Mouse (Mus musculus) CH12.LX (cell line): ENCODE measurements at regions not wholly inside any gene's neighbourhood (a gene's known extent, or its start where the extent isn't known, plus 50 kb on each side); places are given as distances from the start of the nearest gene placed in this dataset.

Experiments used
- DNase-seq: peaks from one replicate; pipeline ENCODE4 v3.0.0-alpha.2; 2013; ENCODE audit errors: extremely low read depth
- H3K27ac ChIP-seq: 2 replicates; pipeline ENCODE4 v1.5.1; 2012; ENCODE audit warnings: low read depth, mild to moderate bottlenecking, control low read depth, moderate library complexity; ENCODE audit not compliant: insufficient read depth
- H3K27me3 ChIP-seq: replicated peaks from 2 replicates; pipeline ENCODE3; 2012; ENCODE audit warnings: inconsistent platforms
- H3K36me3 ChIP-seq, 2 experiments: replicated peaks in 1 of 2; 2 replicates each; pipeline versions ENCODE3 to v1.6.1; 2012; ENCODE audit warnings: inconsistent platforms in 1 of 2, low read length in 1 of 2, mild to moderate bottlenecking in 1 of 2, mixed read lengths in 1 of 2, moderate library complexity in 1 of 2; ENCODE audit not compliant: control insufficient read depth in 1 of 2, insufficient read depth in 1 of 2
- H3K4me1 ChIP-seq, 2 experiments: 2 replicates each; pipeline ENCODE4 v1.6.1; 2012; ENCODE audit warnings: inconsistent platforms in 1 of 2, moderate library complexity in 1 of 2; ENCODE audit not compliant: insufficient read depth in 2 of 2, control insufficient read depth in 1 of 2
- H3K4me2 ChIP-seq: 2 replicates; pipeline ENCODE4 v1.6.1; 2012; ENCODE audit warnings: low read depth, mild to moderate bottlenecking, control low read depth; ENCODE audit not compliant: poor library complexity, insufficient read depth, severe bottlenecking
- H3K4me3 ChIP-seq, 3 experiments: fragments of 150-350 bp in 1 of 3; sonication (generic) in 1 of 3; replicated peaks in 1 of 3; 2 replicates each; pipeline versions ENCODE3 to v1.5.1; 2011 to 2012; ENCODE audit warnings: low read depth in 2 of 3, low read length in 2 of 3, mild to moderate bottlenecking in 2 of 3, moderate library complexity in 2 of 3, control low read depth in 1 of 3, improper control_type of control experiment in 1 of 3, inconsistent platforms in 1 of 3, mixed read lengths in 1 of 3; ENCODE audit not compliant: poor library complexity in 1 of 3
- H3K79me2 ChIP-seq: replicated peaks from 2 replicates; pipeline ENCODE4 v1.6.1; 2012; ENCODE audit warnings: mild to moderate bottlenecking, moderate library complexity; ENCODE audit not compliant: control insufficient read depth, poor library complexity, insufficient read depth, severe bottlenecking; ENCODE audit errors: extremely low read depth
- H3K9ac ChIP-seq: 2 replicates; pipeline ENCODE4 v1.6.1; 2012; ENCODE audit warnings: low read depth, mild to moderate bottlenecking, control low read depth, moderate library complexity; ENCODE audit not compliant: insufficient read depth
- H3K9me3 ChIP-seq: replicated peaks from 2 replicates; pipeline ENCODE3; 2012; ENCODE audit warnings: low read length, inconsistent platforms, mixed read lengths
- CHD1 ChIP-seq: IDR thresholded peaks from 2 replicates; pipeline ENCODE4 v1.6.1; 2012; ENCODE audit warnings: low read depth, low read length, improper control_type of control experiment, inconsistent platforms
- CTCF ChIP-seq, 2 experiments: IDR thresholded peaks in 1 of 2; conservative IDR thresholded peaks in 1 of 2; 2 replicates each; pipeline ENCODE4 v1.5.1; 2011 to 2012; ENCODE audit warnings: low read depth in 2 of 2, low read length in 2 of 2, improper control_type of control experiment in 1 of 2, inconsistent platforms in 1 of 2, mild to moderate bottlenecking in 1 of 2, moderate library complexity in 1 of 2
- E2F4 ChIP-seq: IDR thresholded peaks from 2 replicates; pipeline ENCODE4 v1.6.1; 2011; ENCODE audit warnings: low read depth, low read length, improper control_type of control experiment; ENCODE audit not compliant: insufficient replicate concordance
- ELF1 ChIP-seq: IDR thresholded peaks from 2 replicates; pipeline ENCODE4 v1.6.1; 2014; ENCODE audit warnings: low read depth, mild to moderate bottlenecking, inconsistent platforms, low read length, improper control_type of control experiment
- EP300 ChIP-seq: IDR thresholded peaks from 2 replicates; pipeline ENCODE4 v1.6.1; 2011; ENCODE audit warnings: low read length, improper control_type of control experiment
- ETS1 ChIP-seq: conservative IDR thresholded peaks from 2 replicates; pipeline ENCODE4 v1.6.1; 2012; ENCODE audit warnings: low read depth, mild to moderate bottlenecking, inconsistent platforms, low read length, improper control_type of control experiment, moderate library complexity
- JUN ChIP-seq: IDR thresholded peaks from 2 replicates; pipeline ENCODE4 v1.6.1; 2011; ENCODE audit warnings: low read depth, mild to moderate bottlenecking, low read length, improper control_type of control experiment, moderate library complexity; ENCODE audit not compliant: insufficient read depth
- JUND ChIP-seq: conservative IDR thresholded peaks from 2 replicates; pipeline ENCODE4 v1.6.1; 2011; ENCODE audit warnings: low read depth, low read length, improper control_type of control experiment
- KAT2A ChIP-seq: IDR thresholded peaks from 2 replicates; pipeline ENCODE4 v1.6.1; 2012; ENCODE audit warnings: low read length, improper control_type of control experiment, inconsistent platforms; ENCODE audit not compliant: insufficient replicate concordance
- MAFK ChIP-seq: IDR thresholded peaks from 2 replicates; pipeline ENCODE4 v1.6.1; 2011; ENCODE audit warnings: low read length, improper control_type of control experiment; ENCODE audit not compliant: insufficient replicate concordance
- MAZ ChIP-seq: IDR thresholded peaks from 2 replicates; pipeline ENCODE4 v1.6.1; 2012; ENCODE audit warnings: low read depth, mild to moderate bottlenecking, inconsistent platforms, low read length, improper control_type of control experiment, moderate library complexity
- MEF2A ChIP-seq: IDR thresholded peaks from 2 replicates; pipeline ENCODE4 v1.6.1; 2014; ENCODE audit warnings: low read depth, mild to moderate bottlenecking, inconsistent platforms, low read length, improper control_type of control experiment, borderline replicate concordance
- NELFE ChIP-seq: IDR thresholded peaks from 2 replicates; pipeline ENCODE4 v1.6.1; 2011; ENCODE audit warnings: low read depth, low read length, improper control_type of control experiment
- PAX5 ChIP-seq: IDR thresholded peaks from 2 replicates; pipeline ENCODE4 v1.6.1; 2012; ENCODE audit warnings: low read length, inconsistent platforms, mixed read lengths
- RAD21 ChIP-seq: IDR thresholded peaks from 2 replicates; pipeline ENCODE4 v1.6.1; 2011; ENCODE audit warnings: low read depth, mild to moderate bottlenecking, low read length, improper control_type of control experiment, moderate library complexity
- RCOR1 ChIP-seq: conservative IDR thresholded peaks from 2 replicates; pipeline ENCODE4 v1.6.1; 2012; ENCODE audit warnings: low read depth, mild to moderate bottlenecking, inconsistent platforms, low read length, improper control_type of control experiment
- SIN3A ChIP-seq: IDR thresholded peaks from 2 replicates; pipeline ENCODE4 v1.6.1; 2012; ENCODE audit warnings: low read length, improper control_type of control experiment, inconsistent platforms
- SMC3 ChIP-seq: IDR thresholded peaks from 2 replicates; pipeline ENCODE4 v1.6.1; 2011; ENCODE audit warnings: low read depth, low read length, improper control_type of control experiment
- TCF12 ChIP-seq: IDR thresholded peaks from 2 replicates; pipeline ENCODE4 v1.6.1; 2014; ENCODE audit warnings: low read depth, mild to moderate bottlenecking, inconsistent platforms, low read length, improper control_type of control experiment
- UBTF ChIP-seq: IDR thresholded peaks from 2 replicates; pipeline ENCODE4 v1.6.1; 2012; ENCODE audit warnings: low read depth, mild to moderate bottlenecking, inconsistent platforms, low read length, improper control_type of control experiment, moderate library complexity
- USF2 ChIP-seq: conservative IDR thresholded peaks from 2 replicates; pipeline ENCODE4 v1.6.1; 2011; ENCODE audit warnings: low read depth, low read length, improper control_type of control experiment
- ZMIZ1 ChIP-seq: IDR thresholded peaks from 2 replicates; pipeline ENCODE4 v1.6.1; 2012; ENCODE audit warnings: low read depth, mild to moderate bottlenecking, inconsistent platforms, low read length, improper control_type of control experiment
- ZNF384 ChIP-seq: IDR thresholded peaks from 2 replicates; pipeline ENCODE4 v1.6.1; 2012; ENCODE audit warnings: low read depth, low read length, improper control_type of control experiment, inconsistent platforms
- dilution Hi-C: fragments of 300-500 bp; cut with MboI; formaldehyde crosslinking; loops from 2 replicates; pipeline ENCODE4 v1.14.3; 2020; ENCODE audit warnings: low sequenced_read_pairs; ENCODE audit not compliant: extremely low pct_unique_long_range_greater_than_20kb, extremely low pct_ligation_motif_present
- in situ Hi-C: fragments of 300-500 bp; cut with MboI; formaldehyde crosslinking; loops from 3 replicates; pipeline ENCODE4 v1.14.3; 2019; ENCODE audit warnings: low sequenced_read_pairs, low pct_ligation_motif_present, low pct_unique_long_range_greater_than_20kb, mixed read lengths

DNA sequence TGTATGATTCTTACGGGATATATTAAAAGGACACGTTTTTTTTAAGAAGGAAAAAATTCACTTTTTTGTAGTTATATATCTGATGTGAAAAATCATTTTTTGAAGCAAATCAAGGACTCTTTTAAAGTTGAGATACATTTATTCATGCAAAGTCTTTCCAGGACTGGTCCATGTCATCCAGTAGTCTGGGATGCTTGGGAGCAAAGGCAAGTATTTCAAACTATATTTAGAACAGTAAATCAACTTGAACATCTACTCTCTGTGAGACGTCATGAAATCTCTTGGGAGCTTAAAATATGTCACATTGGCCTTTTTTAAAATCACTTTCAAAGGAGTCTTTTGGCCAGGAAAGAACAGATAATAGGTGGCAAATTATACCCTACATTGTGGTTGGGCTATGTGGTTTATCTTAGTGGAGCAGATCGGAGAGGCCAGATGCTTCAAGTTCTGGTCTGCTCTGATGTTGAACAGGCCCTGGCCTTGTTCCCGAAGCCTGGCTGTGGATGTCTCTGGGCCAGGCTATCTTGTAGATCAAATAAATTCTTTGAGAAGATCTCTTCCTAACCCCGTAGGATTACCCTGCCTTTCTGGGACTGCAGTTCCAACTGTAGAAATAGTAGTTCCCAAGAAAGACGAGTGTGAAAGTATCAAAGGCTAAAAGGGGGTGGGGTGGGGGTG is 936.8 kb upstream of the Lcorl start:
- Histone ChIP-seq H3K27me3 (no peaks in the 10 kb centered on the region), H3K4me3 (no peak overlapping the region), H3K9ac (no peak overlapping the region)
- TF ChIP-seq ZMIZ1 (no peak), JUND (no peak), KAT2A (no peak), CTCF (conservative IDR thresholded peaks at IDR 0.05 in 1 of 2, IDR thresholded peaks at IDR 0.05 in 1 of 2; ENCODE audit: low read depth in 2 of 2, low read length in 2 of 2) (no peak), MEF2A (no peak), NELFE (no peak), RCOR1 (no peak), SIN3A (no peak), MAFK (no peak), USF2 (no peak), CHD1 (no peak), JUN (no peak), ETS1 (no peak), MAZ (no peak), EP300 (no peak), RAD21 (no peak), E2F4 (no peak), UBTF (no peak), ZNF384 (no peak), SMC3 (no peak)
- TF ChIP-seq, all 38 proteins: peak for 0
- in situ Hi-C loops (no loop called here), dilution Hi-C loops (no loop called here)
- no peaks in the 10 kb centered on the region for H3K4me1 ChIP-seq
- no peaks in the 10 kb centered on the region for H3K36me3 ChIP-seq
- H3K27ac ChIP-seq, result no peak overlapping the region
- H3K4me2 ChIP-seq, result no peak overlapping the region
- H3K9me3 ChIP-seq, result peaks cover 25% of the 10 kb centered on the region
- no peak for DNase-seq
- H3K79me2 ChIP-seq, result no peaks in the 10 kb centered on the region

DNA sequence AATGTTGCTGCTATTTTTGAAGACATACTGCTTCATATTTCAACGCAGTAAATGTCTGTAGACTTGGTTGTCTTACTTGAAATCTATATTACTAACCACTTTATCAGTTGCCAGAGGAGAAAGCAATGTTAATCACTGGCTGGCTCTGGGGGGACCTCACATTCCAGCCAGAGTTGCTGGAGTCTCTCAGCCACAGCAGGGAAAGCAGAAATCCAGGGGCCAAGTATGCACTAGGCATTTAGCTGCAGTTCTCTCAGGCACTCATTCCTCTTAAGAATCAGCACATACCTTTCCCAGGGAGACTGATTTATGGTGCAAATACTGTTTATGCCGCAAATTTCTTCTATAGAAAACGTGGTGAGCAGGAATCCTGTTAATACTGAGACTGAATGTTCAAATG is 933.6 kb upstream of the Lcorl start:
- DNase-seq, result no peak
- Histone ChIP-seq H3K4me3 (no peak overlapping the region), H3K4me2 (no peak overlapping the region), H3K27ac (no peak overlapping the region), H3K9me3 (peaks cover 33% of the 10 kb centered on the region), H3K79me2 (no peaks in the 10 kb centered on the region), H3K4me1 (no peaks in the 10 kb centered on the region), H3K27me3 (no peaks in the 10 kb centered on the region), H3K36me3 (no peaks in the 10 kb centered on the region), H3K9ac (no peak overlapping the region)
- TF ChIP-seq USF2 (no peak), MAFK (no peak), MAZ (no peak), TCF12 (no peak), ELF1 (no peak), JUND (no peak), PAX5 (no peak), E2F4 (no peak)
- in situ Hi-C loops (no loop called here), dilution Hi-C loops (no loop called here)
